Mouse (Mus musculus) hindbrain, embryonic 16.5 days (tissue): ENCODE data around the gene Mgat4d. TPM values are rescaled to one million over a fixed set of nuclear protein-coding genes. Genes with fewer than 3 reads are reported as not detected.

Source experiments
- ATAC-seq: fragments of 200-750 bp; cut with Nextera tagmentation; 2 replicates; pipeline ENCODE4 v1.8.0; 2017; ENCODE audit warnings: moderate TSS enrichment, moderate library complexity
- H3K27ac ChIP-seq: fragments of 300-500 bp; sonication (generic); 2 replicates; pipeline ENCODE4 v1.5.1; 2014; ENCODE audit warnings: low read depth, mild to moderate bottlenecking, control low read depth, low read length, moderate library complexity
- H3K27me3 ChIP-seq: fragments of 300-500 bp; sonication (generic); replicated peaks from 2 replicates; pipeline ENCODE4 v1.6.1; 2014; ENCODE audit warnings: low read length; ENCODE audit not compliant: control insufficient read depth, insufficient read depth
- H3K36me3 ChIP-seq: fragments of 300-500 bp; sonication (generic); 2 replicates; pipeline ENCODE4 v1.6.1; 2014; ENCODE audit warnings: mild to moderate bottlenecking, low read length, moderate library complexity, mixed read lengths; ENCODE audit not compliant: control insufficient read depth, insufficient read depth
- H3K4me1 ChIP-seq: fragments of 300-500 bp; sonication (generic); 2 replicates; pipeline ENCODE4 v1.6.1; 2014; ENCODE audit warnings: low read depth, low read length; ENCODE audit not compliant: control insufficient read depth, insufficient read depth
- H3K4me2 ChIP-seq: fragments of 300-500 bp; sonication (generic); 2 replicates; pipeline ENCODE4 v1.6.1; 2014; ENCODE audit warnings: mild to moderate bottlenecking, low read length, control low read depth, moderate library complexity
- H3K4me3 ChIP-seq: fragments of 300-500 bp; sonication (generic); 2 replicates; pipeline ENCODE4 v1.5.1; 2014; ENCODE audit warnings: mild to moderate bottlenecking, low read length, control low read depth, moderate library complexity
- H3K9ac ChIP-seq: fragments of 300-500 bp; sonication (generic); 2 replicates; pipeline ENCODE4 v1.6.1; 2014; ENCODE audit warnings: low read depth, mild to moderate bottlenecking, control low read depth, low read length, moderate library complexity
- H3K9me3 ChIP-seq: fragments of 300-500 bp; sonication (generic); 2 replicates; pipeline ENCODE4 v1.6.1; 2014; ENCODE audit warnings: mild to moderate bottlenecking, low read length, moderate library complexity; ENCODE audit not compliant: control insufficient read depth
- WGBS: fragments of 180-500 bp; shearing (Covaris S2); extraction: QIAGEN DNeasy Blood & Tissue Kit; methylation state at CpG from one replicate; pipeline ENCODE4 v1.1.7; 2014; 5-methylcytosine and 5-hydroxymethylcytosine counted together
- polyA plus RNA-seq: library from polyadenylated mRNA; unstranded; fragments of >200 nt; fragmentation: Nextera tagmentation; extraction: Ambion mirVana; gene quantifications from 2 replicates; pipeline ENCODE4 v1.2.1, GENCODE M21; 2015

The Mgat4d gene
- polyA plus RNA-seq, 1 experiment from 2014 or later: not detected

GRCm38 (mm10) chr8:83331567-83331898, 16.7 kb upstream of the Mgat4d start:
- ATAC-seq: peak; percentile 10; the same call in 1 of the 2 replicates
- peak overlapping the region; percentile 73 for H3K9ac ChIP-seq
- H3K27me3 ChIP-seq: no peaks in the 10 kb centered on the region
- peak overlapping the region; percentile 67 for H3K4me2 ChIP-seq
- peaks cover 10% of the 10 kb centered on the region for H3K36me3 ChIP-seq
- peak overlapping the region; percentile 79 for H3K4me3 ChIP-seq
- H3K9me3 ChIP-seq: no peaks in the 10 kb centered on the region
- 6% methylated on average over 7 of the region's 7 CpGs for WGBS
- peak overlapping the region; percentile 80 for H3K27ac ChIP-seq
- H3K4me1 ChIP-seq: peaks cover 10% of the 10 kb centered on the region

GRCm38 (mm10) chr8:83331899-83332697, 16.2 kb upstream of the Mgat4d start, which contains the start of gene Elmod2:
Gene Elmod2, minus strand, starts transcription at chr8:83332486.
- peaks cover 10% of the 10 kb centered on the region for H3K36me3 ChIP-seq
- ATAC-seq: peak; percentile 99
- H3K4me1 ChIP-seq: peaks cover 10% of the 10 kb centered on the region
- peak within 1 kb of the TSS; percentile 81 for H3K4me2 ChIP-seq
- H3K9me3 ChIP-seq: no peaks in the 10 kb centered on the region
- H3K9ac ChIP-seq: peak within 1 kb of the TSS; percentile 73
- under 1% methylated on average over 69 of the region's 85 CpGs for WGBS
- peak within 1 kb of the TSS; percentile 79 for H3K4me3 ChIP-seq
- H3K27ac ChIP-seq: peak within 1 kb of the TSS; percentile 80
- no peaks in the 10 kb centered on the region for H3K27me3 ChIP-seq

GRCm38 (mm10) chr8:83332864-83333263, 15.4 kb upstream of the Mgat4d start:
- peak overlapping the region; percentile 79 for H3K4me3 ChIP-seq
- H3K27me3 ChIP-seq: no peaks in the 10 kb centered on the region
- H3K36me3 ChIP-seq: peaks cover 6% of the 10 kb centered on the region
- H3K9me3 ChIP-seq: no peaks in the 10 kb centered on the region
- peak overlapping the region; percentile 81 for H3K4me2 ChIP-seq
- H3K4me1 ChIP-seq: peaks cover 10% of the 10 kb centered on the region
- WGBS: 12% methylated on average over 7 of the region's 7 CpGs
- H3K27ac ChIP-seq: no peak overlapping the region
- peak overlapping the region; percentile 56 for H3K9ac ChIP-seq
- ATAC-seq: no peak

- WGBS: 85% methylated on average over 3 of the region's 3 CpGs
- Histone ChIP-seq H3K4me3 (no peak overlapping the region), H3K4me2 (no peak overlapping the region), H3K36me3 (no peaks in the 10 kb centered on the region), H3K9me3 (no peaks in the 10 kb centered on the region), H3K9ac (no peak overlapping the region), H3K27me3 (no peaks in the 10 kb centered on the region), H3K4me1 (no peaks in the 10 kb centered on the region), H3K27ac (no peak overlapping the region)
- ATAC-seq: no peak
Observed at GRCm38 (mm10) chr8:83342076-83342475, 6.2 kb upstream of the Mgat4d start.

GRCm38 (mm10) chr8:83342693-83343092, 5.6 kb upstream of the Mgat4d start:
- ATAC-seq: no peak
- Histone ChIP-seq H3K9ac (no peak overlapping the region), H3K4me1 (no peaks in the 10 kb centered on the region), H3K36me3 (no peaks in the 10 kb centered on the region), H3K4me3 (no peak overlapping the region), H3K27me3 (no peaks in the 10 kb centered on the region), H3K27ac (no peak overlapping the region), H3K9me3 (no peaks in the 10 kb centered on the region), H3K4me2 (no peak overlapping the region)

- Histone ChIP-seq H3K27me3 (no peaks in the 10 kb centered on the region), H3K9me3 (no peaks in the 10 kb centered on the region), H3K36me3 (no peaks in the 10 kb centered on the region), H3K4me2 (no peak overlapping the region), H3K4me3 (no peak overlapping the region), H3K9ac (no peak overlapping the region), H3K4me1 (no peaks in the 10 kb centered on the region), H3K27ac (no peak overlapping the region)
- no peak for ATAC-seq
- 96% methylated on average over 2 of the region's 2 CpGs for WGBS
Observed at GRCm38 (mm10) chr8:83351315-83351714, 3.0 kb downstream of the Mgat4d start.

- Histone ChIP-seq H3K4me1 (no peaks in the 10 kb centered on the region), H3K9ac (no peak overlapping the region), H3K4me3 (no peak overlapping the region), H3K4me2 (no peak overlapping the region), H3K36me3 (no peaks in the 10 kb centered on the region), H3K27ac (no peak overlapping the region), H3K27me3 (no peaks in the 10 kb centered on the region), H3K9me3 (no peaks in the 10 kb centered on the region)
- no peak for ATAC-seq
- 73% methylated on average over 7 of the region's 7 CpGs for WGBS
Observed at GRCm38 (mm10) chr8:83363156-83363769, 15.0 kb downstream of the Mgat4d start.

- no peak overlapping the region for H3K4me3 ChIP-seq
- no peaks in the 10 kb centered on the region for H3K36me3 ChIP-seq
- H3K9ac ChIP-seq: no peak overlapping the region
- no peak overlapping the region for H3K4me2 ChIP-seq
- no peaks in the 10 kb centered on the region for H3K9me3 ChIP-seq
- no peaks in the 10 kb centered on the region for H3K4me1 ChIP-seq
- ATAC-seq: no peak
- H3K27ac ChIP-seq: no peak overlapping the region
- no peaks in the 10 kb centered on the region for H3K27me3 ChIP-seq
Observed at GRCm38 (mm10) chr8:83377231-83377630, 29.0 kb downstream of the Mgat4d start.

- ATAC-seq: no peak
- Histone ChIP-seq H3K27me3 (no peaks in the 10 kb centered on the region), H3K36me3 (no peaks in the 10 kb centered on the region), H3K4me3 (no peak overlapping the region), H3K4me1 (no peaks in the 10 kb centered on the region), H3K9me3 (no peaks in the 10 kb centered on the region), H3K27ac (no peak overlapping the region), H3K9ac (no peak overlapping the region), H3K4me2 (no peak overlapping the region)
- WGBS: 79% methylated on average over 4 of the region's 4 CpGs
Observed at GRCm38 (mm10) chr8:83380141-83380540, 31.9 kb downstream of the Mgat4d start.
